In the genomic region with DNA sequence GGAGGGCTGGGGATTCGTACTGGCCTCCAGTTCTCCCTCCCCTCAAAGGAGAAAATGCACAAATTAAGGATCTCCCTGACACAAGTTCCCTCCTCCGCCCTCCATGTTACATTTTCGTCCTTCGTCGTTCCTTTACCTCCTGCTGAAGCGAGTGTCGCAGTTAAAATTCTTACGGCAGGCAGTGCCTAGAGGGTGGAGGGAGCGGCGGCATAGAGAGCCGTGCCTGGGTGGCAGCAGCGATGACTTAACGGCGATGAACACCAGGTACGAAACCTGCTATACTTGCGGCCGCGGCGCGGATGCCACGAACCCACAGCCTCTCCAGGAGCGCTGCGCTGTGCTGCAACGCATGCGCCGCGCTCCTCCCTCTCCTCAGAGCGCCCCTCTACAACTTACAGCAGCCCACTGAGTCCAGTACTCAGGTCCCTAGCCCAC, we compare ENCODE assay signal across 9 mouse cellular contexts. TPM values are rescaled to one million over a fixed set of nuclear protein-coding genes. Genes with fewer than 3 reads are reported as not detected.
A peak's percentile ranks its signal among the peaks of the same experiment; 100 is the strongest.
DNase-seq lines count a peak whose midpoint lies in the region; ATAC-seq and TF ChIP-seq lines count a peak whose summit lies in the region.
"Had no signal": no experiment of that assay in that cellular context is flagged by ENCODE, and none has a peak within 500 bp of the region (broad histone marks: within the 10 kb centered on the region; RNA-seq: fewer than 3 reads in every experiment).

No protein-coding gene starts in this region.

- no peaks in the 10 kb centered on the region for H3K9me3 ChIP-seq in limb, embryonic 14.5 days (ENCODE audit: control insufficient read depth, low read length)
- no peaks in the 10 kb centered on the region for H3K9me3 ChIP-seq in midbrain, embryonic 14.5 days (ENCODE audit: control insufficient read depth, low read length)

- no peaks in the 10 kb centered on the region for H3K4me1 ChIP-seq in limb, embryonic 14.5 days (ENCODE audit: control insufficient read depth, insufficient read depth, low read length)
- H3K4me1 ChIP-seq in midbrain, embryonic 14.5 days (ENCODE audit: control insufficient read depth, insufficient read depth, low read length) = peaks cover 2% of the 10 kb centered on the region; the same call in 1 of the 2 replicates

- H3K27ac ChIP-seq in limb, embryonic 14.5 days (replicated peaks; ENCODE audit: low read depth, low read length) = peak overlapping the region; percentile 58
- peak overlapping the region; percentile 21 for H3K27ac ChIP-seq in midbrain, embryonic 14.5 days (replicated peaks; ENCODE audit: low read depth, low read length)

- peak; percentile 91 for DNase-seq in heart, adult 11 months
- DNase-seq in heart, postnatal 25 days (ENCODE audit: low spot score) = no peak
- DNase-seq in cerebellum, adult 9-10 months = peak; percentile 71
- DNase-seq in forelimb bud, embryonic 11.5 days (ENCODE audit: low read depth, low spot score) = peak; percentile 28
- peak; percentile 70 for DNase-seq in induced T-regulatory cell, adult 2 months (ENCODE audit: low read depth)
- peak; percentile 37 for DNase-seq in limb, embryonic 14.5 days (ENCODE audit: low spot score)
- peak; percentile 70 for DNase-seq in midbrain, embryonic 14.5 days
- DNase-seq in spleen, postnatal 36 days (ENCODE audit: low spot score in 2 of 2) = peak; percentile 17 to 49

- no peaks in the 10 kb centered on the region for H3K36me3 ChIP-seq in limb, embryonic 14.5 days (ENCODE audit: control insufficient read depth, insufficient read depth, low read length)
- H3K36me3 ChIP-seq in midbrain, embryonic 14.5 days (ENCODE audit: control insufficient read depth, insufficient read depth, low read length) = no peaks in the 10 kb centered on the region

- H3K4me2 ChIP-seq in limb, embryonic 14.5 days (replicated peaks; ENCODE audit: low read depth, low read length, severe bottlenecking) = peak overlapping the region; percentile 76
- peak overlapping the region; percentile 63 for H3K4me2 ChIP-seq in midbrain, embryonic 14.5 days (ENCODE audit: low read length)

- peak overlapping the region; percentile 62 for H3K9ac ChIP-seq in limb, embryonic 14.5 days (ENCODE audit: low read depth, low read length, severe bottlenecking)
- peak overlapping the region; percentile 54 for H3K9ac ChIP-seq in midbrain, embryonic 14.5 days (replicated peaks; ENCODE audit: low read length)

- WGBS in limb, embryonic 14.5 days = under 1% methylated on average over 25 of the region's 28 CpGs
- under 1% methylated on average over 28 of the region's 28 CpGs for WGBS in midbrain, embryonic 14.5 days

- TF ChIP-seq POLR2A in limb, embryonic 14.5 days (IDR thresholded peaks at IDR 0.05; ENCODE audit: borderline replicate concordance, extremely low read depth, insufficient read depth, insufficient read length) = no peak

- ATAC-seq in limb, embryonic 14.5 days (ENCODE audit: low FRiP score, low read depth) = no peak
- ATAC-seq in midbrain, embryonic 14.5 days (ENCODE audit: low FRiP score, low TSS enrichment) = no peak

- intact Hi-C loops in heart, postnatal 25 days (cut with DNase I) = loop anchor here (10.0 kb wide), 1 partner anchor 221 kb away; no protein-coding TSS in a partner anchor

- H3K4me3 ChIP-seq in limb, embryonic 14.5 days (replicated peaks; ENCODE audit: low read length) = peak overlapping the region; percentile 48
- peak overlapping the region; percentile 41 for H3K4me3 ChIP-seq in midbrain, embryonic 14.5 days (replicated peaks; ENCODE audit: low read depth, low read length)

- H3K27me3 ChIP-seq in limb, embryonic 14.5 days (ENCODE audit: control insufficient read depth, insufficient read depth, low read length) = no peaks in the 10 kb centered on the region
- no peaks in the 10 kb centered on the region for H3K27me3 ChIP-seq in midbrain, embryonic 14.5 days (ENCODE audit: control insufficient read depth, insufficient read depth, low read length)

RNA-seq across cellular contexts. Expression of a gene that starts 7.0 kb away (rescaled TPM):
- total RNA-seq in heart, postnatal 25 days (2021) = not detected
- polyA plus RNA-seq in limb, embryonic 14.5 days (2012; rRNA removed) = not detected in 2 replicates
- polyA plus RNA-seq in limb, embryonic 14.5 days (2014; fragmentation: Nextera tagmentation; extraction: Ambion mirVana) = not detected in 2 replicates
- not detected in 2 replicates for polyA plus RNA-seq in midbrain, embryonic 14.5 days (2014; fragmentation: Nextera tagmentation; extraction: Ambion mirVana)
- total RNA-seq: left cerebral cortex, postnatal 14 days had no signal
